Mouse (Mus musculus): Measurements from ENCODE around the gene Rgs16.

DNA sequence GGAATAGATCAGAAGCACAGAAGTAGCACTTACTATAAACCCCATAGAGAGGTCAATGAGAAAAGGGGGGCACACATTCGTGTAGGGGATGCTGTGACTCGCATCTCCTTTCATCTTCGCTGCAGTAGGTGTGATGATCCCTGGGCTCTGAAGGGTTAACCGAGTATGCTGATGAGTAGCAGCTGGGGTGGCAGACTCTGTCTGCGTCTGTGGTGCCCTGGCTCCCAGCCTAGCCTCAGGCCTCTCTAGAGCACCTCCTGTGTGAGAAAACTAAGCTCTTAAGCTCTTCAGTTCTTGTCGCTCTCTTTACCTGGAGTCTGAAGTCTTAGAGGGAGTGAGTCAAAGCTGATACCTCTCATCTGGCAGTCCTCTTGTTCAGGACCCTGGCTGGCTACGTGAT lies 36.0 kb upstream of the Rgs16 start:
- TF ChIP-seq CTCF (conservative IDR thresholded peaks at IDR 0.05; ENCODE audit: low read length) (no peak), NANOG (IDR thresholded peaks at IDR 0.05; ENCODE audit: borderline replicate concordance, low read length) (no peak), POU5F1 (IDR thresholded peaks at IDR 0.05; ENCODE audit: borderline replicate concordance, low read length) (no peak)

All from E14TG2a.4 (cell line).